Mouse (Mus musculus) adrenal gland, postnatal 36 days (tissue): ENCODE results near the gene Olfr347. TPM values are rescaled to one million over a fixed set of nuclear protein-coding genes. Genes with fewer than 3 reads are reported as not detected.
A peak's percentile ranks its signal among the peaks of the same experiment; 100 is the strongest.

Source experiments
- DNase-seq, 2 experiments: peaks; one replicate each; pipeline ENCODE4 v3.0.0; 2021; ENCODE audit warnings: mixed read lengths in 1 of 2
- long read RNA-seq, 2 experiments: library from polyadenylated mRNA; stranded (forward); transcript quantifications; one replicate each; pipeline ENCODE4 v2.0.0; 2021; ENCODE audit warnings: borderline sequencing depth in 2 of 2
- total RNA-seq, 2 experiments: library from RNA; stranded (reverse); gene quantifications; 2 replicates each; pipeline ENCODE4 v1.2.3; 2021

Gene Olfr347
- total RNA-seq: not detected
- long read RNA-seq, experiment 1: 0 reads
- long read RNA-seq, experiment 2: 0 reads

GRCm38 (mm10) chr2:36731602-36732001, at the start of gene Olfr347:
Gene Olfr347, plus strand, starts transcription at chr2:36731902.
- no peak for DNase-seq

- DNase-seq: no peak
Observed at GRCm38 (mm10) chr2:36685488-36685887, 46.2 kb upstream of the Olfr347 start, which contains the start of gene Olfr346. Gene Olfr346, plus strand, starts transcription at chr2:36685788.

DNA sequence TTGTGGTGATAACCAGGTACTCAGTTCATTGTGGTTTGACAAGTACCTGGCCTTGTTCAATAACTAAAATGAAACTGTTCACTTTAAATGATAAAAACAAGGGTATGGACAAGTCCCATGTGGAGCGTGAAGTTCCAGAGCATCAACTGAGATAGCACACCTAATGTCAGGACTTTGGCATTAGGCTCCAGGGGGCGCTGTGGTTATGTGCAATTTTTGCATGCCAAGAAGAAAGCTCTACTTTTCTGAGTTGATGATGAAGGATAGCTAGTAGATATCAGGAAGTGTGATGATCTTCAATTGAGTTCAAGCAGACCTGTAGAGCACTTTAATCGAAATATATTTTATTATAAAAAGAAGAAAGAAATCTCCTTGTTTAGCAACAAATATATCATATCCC, 4.5 kb downstream of the Olfr347 start:
- peak in 1 of 2 experiments; percentile 2 for DNase-seq

DNA sequence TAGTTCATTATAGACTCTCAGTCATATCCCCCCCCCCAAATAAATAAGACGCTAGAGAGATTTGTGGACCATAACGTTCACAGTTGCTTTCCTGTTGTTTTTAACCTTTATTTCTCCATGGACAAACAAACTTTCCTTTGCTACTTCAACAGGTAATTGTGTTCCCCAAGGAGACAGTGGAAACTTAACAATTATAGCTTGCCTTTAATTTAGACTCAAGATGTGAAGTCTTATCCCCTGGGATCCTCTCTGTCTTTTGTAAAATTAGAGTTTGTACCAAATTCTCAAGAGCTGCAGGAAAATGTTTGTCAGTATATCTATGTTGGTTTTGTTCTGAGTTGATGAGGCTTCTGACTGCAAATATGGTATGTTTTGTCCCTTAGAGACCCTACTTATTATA, 52.3 kb downstream of the Olfr347 start, which contains the start of gene Olfr348:
Gene Olfr348, plus strand, starts transcription at position 301 of the 400 bp plus-strand sequence.
- DNase-seq: no peak

Other genes starting within 250 kb of the Olfr347 start
- gene Olfr341, start 249.4 kb upstream of the Olfr347 start, total RNA-seq: not detected
- not detected for gene Olfr342, start 206.9 kb upstream of the Olfr347 start, total RNA-seq
- gene Olfr344, start 165.2 kb upstream of the Olfr347 start, total RNA-seq: not detected
- not detected for gene Olfr345, start 91.9 kb upstream of the Olfr347 start, total RNA-seq
- gene Olfr346, start 46.1 kb upstream of the Olfr347 start, total RNA-seq: not detected
- not detected for gene Olfr348, start 52.4 kb downstream of the Olfr347 start, total RNA-seq
- not detected for gene Olfr50, start 58.6 kb downstream of the Olfr347 start, total RNA-seq
- gene Olfr3, start 85.1 kb downstream of the Olfr347 start, total RNA-seq: not detected
- not detected for gene Olfr350, start 114.4 kb downstream of the Olfr347 start, total RNA-seq
- not detected for gene Olfr351, start 130.8 kb downstream of the Olfr347 start, total RNA-seq
- not detected for gene Olfr352, start 136.6 kb downstream of the Olfr347 start, total RNA-seq
- not detected for gene Olfr353, start 161.0 kb downstream of the Olfr347 start, total RNA-seq
- gene Olfr354, start 173.8 kb downstream of the Olfr347 start, total RNA-seq: not detected
- not detected for gene Olfr355, start 197.0 kb downstream of the Olfr347 start, total RNA-seq
- gene Olfr356, start 205.2 kb downstream of the Olfr347 start, total RNA-seq: not detected